ENCODE assay signal across 8 mouse cellular contexts in the genomic region with DNA sequence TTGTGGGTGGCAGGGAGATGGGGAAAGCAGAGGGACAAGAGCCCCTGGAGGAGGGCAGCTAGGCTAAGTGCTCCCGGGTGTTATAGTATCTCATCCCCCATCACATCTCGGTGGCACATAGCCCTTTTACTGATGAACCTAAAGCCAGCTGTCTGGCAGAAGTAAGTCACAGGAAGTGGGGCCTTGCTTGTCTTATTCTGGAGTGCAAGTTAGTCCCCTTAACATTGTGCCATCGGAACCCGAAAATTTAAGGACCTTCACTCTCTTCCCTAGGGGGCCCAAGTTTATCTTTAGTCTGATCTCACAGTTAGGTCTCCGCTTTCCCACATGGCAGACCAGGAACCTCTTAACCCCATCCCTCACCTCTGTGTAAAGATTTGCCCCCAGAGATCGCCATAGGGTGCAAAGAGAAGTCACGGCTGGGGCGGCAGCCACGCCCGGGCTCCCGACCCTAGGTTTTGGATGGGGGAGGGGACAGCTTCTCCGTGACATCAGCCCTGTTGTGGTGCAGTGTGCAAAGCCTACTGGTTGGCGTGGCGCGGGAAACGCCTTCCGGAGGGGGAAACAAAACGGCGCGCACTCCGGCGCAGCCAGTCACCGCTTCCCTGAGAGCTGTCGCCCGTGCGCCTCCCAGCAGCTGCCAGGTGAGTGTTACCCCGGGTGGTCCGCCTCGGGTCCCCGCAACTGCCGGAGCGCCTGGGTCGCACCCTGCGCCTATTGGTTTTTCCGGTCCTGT. TPM values are rescaled to one million over a fixed set of nuclear protein-coding genes. Genes with fewer than 3 reads are reported as not detected.
A peak's percentile ranks its signal among the peaks of the same experiment; 100 is the strongest.
DNase-seq lines count a peak whose midpoint lies in the region; ATAC-seq lines count a peak whose summit lies in the region.

No protein-coding gene starts in this region.

- H3K4me1 ChIP-seq in hindbrain, embryonic 14.5 days (replicated peaks; ENCODE audit: control insufficient read depth, insufficient read depth, low read length) = peaks cover 25% of the 10 kb centered on the region

- 2% methylated on average over 35 of the region's 35 CpGs for WGBS in hindbrain, embryonic 14.5 days

- peak overlapping the region; percentile 49 for H3K9ac ChIP-seq in hindbrain, embryonic 14.5 days

- 0 out of 2 replicates have a peak overlapping the region, but pooled peaks have one; percentile 34 for H3K27ac ChIP-seq in hindbrain, embryonic 14.5 days

- H3K9me3 ChIP-seq in hindbrain, embryonic 14.5 days (ENCODE audit: control insufficient read depth, low read length) = no peaks in the 10 kb centered on the region

- H3K27me3 ChIP-seq in hindbrain, embryonic 14.5 days (ENCODE audit: control insufficient read depth, insufficient read depth, low read length) = no peaks in the 10 kb centered on the region

- H3K36me3 ChIP-seq in hindbrain, embryonic 14.5 days (replicated peaks; ENCODE audit: control insufficient read depth, insufficient read depth) = no peaks in the 10 kb centered on the region

- H3K4me3 ChIP-seq in hindbrain, embryonic 14.5 days (replicated peaks; ENCODE audit: low read length) = peak overlapping the region; percentile 44

- DNase-seq in T-cell, adult 2 months (ENCODE audit: low spot score) = peak; percentile 92
- peak; percentile 65 to 73 for DNase-seq in cerebellum, postnatal 14 days
- DNase-seq in frontal cortex, postnatal 25 days (ENCODE audit: low spot score in 2 of 2) = peak; percentile 65 to 71
- DNase-seq in hindbrain, embryonic 14.5 days (ENCODE audit: low spot score) = peak; percentile 74
- peak; percentile 79 to 85 for DNase-seq in left cerebral cortex, adult 18-20 months (ENCODE audit: low spot score in 2 of 2)
- peak; percentile 93 to 94 for DNase-seq in lung, postnatal 4 days
- peak; percentile 92 for DNase-seq in retina, postnatal 1 day
- peak; percentile 94 for DNase-seq in thymus, postnatal 4 days

- peak; percentile 85 for ATAC-seq in hindbrain, embryonic 14.5 days (ENCODE audit: low FRiP score)

- peak overlapping the region; percentile 96 for H3K4me2 ChIP-seq in hindbrain, embryonic 14.5 days (replicated peaks)

RNA-seq across cellular contexts. Expression of a gene that starts 8.9 kb away (rescaled TPM):
- 21.7 and 22.1 TPM in 2 replicates for polyA plus RNA-seq in hindbrain, embryonic 14.5 days (2014; fragmentation: Nextera tagmentation; extraction: Ambion mirVana)
- total RNA-seq in left cerebral cortex, adult 18-20 months (2021) = 100 to 1,000 TPM; 219 to 238 TPM

RNA-seq across cellular contexts. Expression of a gene that starts 37.1 kb away (rescaled TPM):
- 38.5 and 38.7 TPM in 2 replicates for polyA plus RNA-seq in hindbrain, embryonic 14.5 days (2014; fragmentation: Nextera tagmentation; extraction: Ambion mirVana)
- total RNA-seq in left cerebral cortex, adult 18-20 months (2021) = 10 to 100 TPM; 19.7 to 21.4 TPM

RNA-seq across cellular contexts. Expression of a gene that starts 50.4 kb away (rescaled TPM):
- polyA plus RNA-seq in hindbrain, embryonic 14.5 days (2014; fragmentation: Nextera tagmentation; extraction: Ambion mirVana) = 0.47 and 1.7 TPM in 2 replicates
- 1 to 10 TPM; 1.5 to 1.7 TPM for total RNA-seq in left cerebral cortex, adult 18-20 months (2021)

Comparison
In these comparisons a context has a peak if more than half of its experiments do, and no peak if none do; other contexts are left out.
1. Peak in every context shown above with its lines: DNase-seq, ATAC-seq, H3K4me3 ChIP-seq and H3K27ac ChIP-seq.